Mouse (Mus musculus): ENCODE data around the gene Dapk1. TPM values are rescaled to one million over a fixed set of nuclear protein-coding genes. Genes with fewer than 3 reads are reported as not detected.

Dapk1 gene
- total RNA-seq, 2 experiments from 2014 or later: 149 to 154 TPM

DNA sequence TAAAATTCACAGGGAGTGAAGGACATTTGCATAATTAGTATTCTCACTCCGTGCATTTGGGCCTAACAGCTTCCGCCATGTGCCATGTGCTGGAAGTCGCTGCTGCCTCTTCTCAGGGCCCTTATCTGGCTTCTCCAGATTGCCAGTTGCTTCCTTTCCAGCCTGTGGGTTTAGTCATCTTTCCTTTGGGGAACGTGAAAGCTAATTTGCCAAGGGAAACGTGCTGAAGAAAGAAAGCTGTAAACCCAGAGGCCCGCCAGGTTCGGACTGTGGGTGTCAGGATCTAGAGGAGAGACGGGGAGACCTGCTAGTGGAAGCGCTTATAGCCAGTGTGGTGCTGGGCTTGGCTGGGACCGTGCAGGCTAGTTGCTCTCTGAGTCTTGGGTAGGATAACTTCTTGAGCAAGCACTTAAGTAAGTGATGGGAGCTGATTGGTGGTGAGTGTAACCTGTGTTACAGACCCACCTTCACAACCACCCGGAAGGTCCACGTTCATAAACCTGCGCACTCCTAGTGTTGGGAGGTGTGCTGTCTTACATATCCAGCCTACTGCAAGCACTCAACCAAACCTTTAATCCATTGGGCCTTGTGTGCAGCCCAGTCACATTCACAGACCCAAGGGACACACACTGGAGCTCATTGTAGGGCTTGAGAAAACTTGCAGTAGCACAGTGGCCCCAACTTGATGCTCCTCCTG lies 141.8 kb downstream of the Dapk1 start:
- no peak for DNase-seq (ENCODE audit: low spot score in 2 of 2)

DNA sequence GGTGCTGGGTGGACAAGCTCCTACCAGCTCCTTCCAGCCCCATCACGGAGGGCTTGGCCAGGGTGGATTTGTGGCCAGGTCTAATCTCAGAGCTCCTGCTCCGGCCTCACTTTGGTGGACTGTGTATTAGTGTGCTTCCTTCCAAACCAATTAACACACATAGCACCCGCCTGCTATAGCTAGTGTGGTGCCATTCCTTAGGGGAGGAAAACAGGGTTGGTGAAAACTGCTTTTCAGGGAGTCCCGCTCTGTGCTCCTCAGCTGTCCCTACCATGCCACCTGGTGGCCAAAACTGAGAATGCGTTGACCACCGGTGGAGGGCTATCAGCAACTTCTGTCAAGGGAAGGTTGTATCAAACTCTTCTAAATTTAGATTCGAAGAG lies 142.3 kb downstream of the Dapk1 start:
- peak overlapping the region; percentile 65 for H3K27ac ChIP-seq

More for the DNA sequence above, 141.8 kb downstream of the Dapk1 start:
- peak overlapping the region; percentile 65 for H3K27ac ChIP-seq
- no peak overlapping the region for H3K4me3 ChIP-seq
- no peak for TF ChIP-seq CTCF (conservative IDR thresholded peaks at IDR 0.05)

DNA sequence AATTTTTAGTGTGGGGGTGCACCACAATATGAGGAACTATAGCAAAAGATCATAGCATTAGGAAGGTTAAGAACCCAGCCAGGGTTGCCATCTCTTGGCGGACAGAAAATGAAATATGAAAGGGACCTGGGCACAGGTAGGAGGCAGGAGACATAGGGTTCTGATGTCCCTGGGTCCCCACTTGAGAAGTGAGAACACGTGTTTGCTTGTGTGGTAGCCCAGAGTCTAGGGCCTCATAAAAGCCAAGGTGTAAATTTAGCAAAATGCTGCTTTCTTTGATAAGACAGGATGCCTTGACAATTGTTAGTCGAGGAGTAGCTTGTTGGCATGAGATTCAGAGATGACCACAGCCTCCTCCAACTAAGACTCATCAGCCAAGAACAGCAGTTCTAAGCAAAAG lies 143.0 kb downstream of the Dapk1 start:
- no peak for TF ChIP-seq CTCF (conservative IDR thresholded peaks at IDR 0.05)
- DNase-seq (ENCODE audit: low spot score in 2 of 2): no peak
- Histone ChIP-seq H3K27ac (no peak overlapping the region), H3K4me3 (no peak overlapping the region)

More for the DNA sequence above, 142.3 kb downstream of the Dapk1 start:
- peak; percentile 71 to 90 for DNase-seq (ENCODE audit: low spot score in 2 of 2)
- no peak overlapping the region for H3K4me3 ChIP-seq
- TF ChIP-seq CTCF (conservative IDR thresholded peaks at IDR 0.05): peak; percentile 95

DNA sequence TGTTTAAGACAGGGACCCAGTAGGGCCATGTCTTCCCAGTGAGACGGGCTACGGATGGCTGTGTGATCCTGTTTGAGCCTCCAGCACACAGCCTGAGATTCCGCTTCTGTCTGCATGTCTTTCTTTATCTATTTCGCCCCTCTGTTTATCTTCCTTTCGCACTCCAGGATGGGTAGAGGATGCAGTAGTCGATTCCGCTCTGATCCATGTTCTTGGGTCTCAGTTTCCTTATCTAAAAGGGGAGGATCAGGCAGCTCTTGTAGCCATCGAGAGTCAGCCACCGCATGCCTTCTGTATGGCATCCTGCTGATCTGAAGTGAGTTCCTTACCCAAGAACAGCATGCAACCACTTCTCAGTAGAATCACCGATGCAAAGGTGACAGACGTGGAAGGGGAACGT lies 143.6 kb downstream of the Dapk1 start:
- Histone ChIP-seq H3K4me3 (no peak overlapping the region), H3K27ac (no peak overlapping the region)
- TF ChIP-seq CTCF (conservative IDR thresholded peaks at IDR 0.05): no peak
- no peak for DNase-seq (ENCODE audit: low spot score in 2 of 2)

DNA sequence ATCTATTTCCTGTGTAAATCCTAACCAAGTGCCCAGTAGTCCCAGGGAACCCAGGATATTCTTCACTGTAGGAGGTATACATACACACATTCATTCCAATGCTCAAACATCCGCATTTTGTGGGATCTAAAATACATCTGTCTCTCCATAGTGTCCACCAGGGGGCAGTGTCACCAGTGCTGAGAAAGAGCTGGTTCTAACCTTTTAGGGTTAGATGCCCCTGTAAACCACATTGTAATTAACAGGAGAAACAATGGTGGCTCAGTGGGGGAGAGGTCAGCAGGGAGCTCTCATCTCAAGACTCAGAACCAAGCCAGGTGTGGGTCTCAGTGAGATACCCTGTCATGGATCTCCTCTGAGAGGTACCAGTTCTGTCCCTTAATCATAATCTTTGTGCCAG lies 144.5 kb downstream of the Dapk1 start:
- Histone ChIP-seq H3K27ac (no peak overlapping the region), H3K4me3 (no peak overlapping the region)
- no peak for DNase-seq (ENCODE audit: low spot score in 2 of 2)
- TF ChIP-seq CTCF (conservative IDR thresholded peaks at IDR 0.05): peak; percentile 88

DNA sequence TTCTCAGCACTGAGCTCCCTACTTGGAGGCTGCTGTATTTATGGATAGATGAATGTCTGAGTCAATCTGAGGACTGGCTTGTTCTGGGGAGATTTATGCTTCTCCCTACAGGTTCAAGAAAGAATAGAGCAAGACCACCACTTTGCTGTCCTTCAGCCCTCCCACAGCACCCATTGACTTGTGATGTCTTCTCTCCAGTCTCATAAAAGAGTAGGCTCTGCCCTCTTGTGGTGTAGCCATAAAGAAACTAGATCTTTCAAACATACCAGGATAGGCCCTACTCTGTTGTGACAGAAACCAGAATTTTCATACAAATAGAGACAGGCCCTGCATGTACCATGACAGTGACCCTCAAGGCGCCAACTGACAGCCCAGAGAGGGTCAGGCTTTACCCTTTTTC lies 145.5 kb downstream of the Dapk1 start:
- Histone ChIP-seq H3K27ac (no peak overlapping the region), H3K4me3 (no peak overlapping the region)
- no peak for DNase-seq (ENCODE audit: low spot score in 2 of 2)
- TF ChIP-seq CTCF (conservative IDR thresholded peaks at IDR 0.05): peak; percentile 57

DNA sequence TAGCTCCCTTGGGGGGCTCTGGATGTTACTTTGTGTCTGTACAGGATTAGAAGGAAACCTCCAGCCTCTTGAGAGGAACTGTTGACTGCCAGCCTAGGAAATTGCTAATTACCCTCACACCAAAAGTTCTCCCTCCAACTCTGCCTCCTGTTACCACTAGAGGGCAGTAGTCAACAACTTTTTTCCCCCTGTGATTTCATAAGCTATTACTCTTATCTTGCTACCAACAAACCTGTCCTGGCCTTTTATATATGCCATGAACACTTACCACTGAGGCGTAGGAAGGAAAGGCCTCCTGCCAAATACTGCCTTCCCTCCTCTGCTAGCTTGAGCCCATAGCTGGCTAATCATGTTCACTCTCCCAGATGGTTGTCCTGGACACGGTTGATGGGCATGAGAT lies 146.8 kb downstream of the Dapk1 start:
- peak; percentile 85 for TF ChIP-seq CTCF (conservative IDR thresholded peaks at IDR 0.05)
- peak in 1 of 2 experiments; percentile 50 for DNase-seq (ENCODE audit: low spot score in 2 of 2)
- no peak overlapping the region for H3K4me3 ChIP-seq
- H3K27ac ChIP-seq: peak overlapping the region; percentile 59; the same call in 1 of the 2 replicates

DNA sequence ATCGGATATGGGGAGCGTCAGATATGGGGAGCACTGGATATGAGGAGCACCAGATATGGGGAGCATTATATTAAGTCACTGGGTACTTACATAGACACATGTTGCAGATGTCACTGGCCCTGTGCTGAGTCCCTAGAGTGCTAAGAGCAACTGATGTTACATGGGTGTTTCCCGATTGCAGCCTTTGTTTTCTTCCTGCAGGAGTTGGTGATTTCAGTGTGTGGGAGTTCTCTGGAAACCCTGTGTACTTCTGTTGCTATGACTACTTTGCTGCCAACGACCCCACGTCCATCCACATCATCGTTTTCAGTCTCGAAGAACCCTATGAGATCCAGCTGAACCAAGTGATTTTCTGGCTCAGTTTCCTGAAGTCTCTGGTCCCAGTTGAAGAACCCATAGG lies 149.2 kb downstream of the Dapk1 start:
- Histone ChIP-seq H3K4me3 (no peak overlapping the region), H3K27ac (peak overlapping the region; percentile 49; the same call in 1 of the 2 replicates)
- no peak for TF ChIP-seq CTCF (conservative IDR thresholded peaks at IDR 0.05)
- no peak for DNase-seq (ENCODE audit: low spot score in 2 of 2)

DNA sequence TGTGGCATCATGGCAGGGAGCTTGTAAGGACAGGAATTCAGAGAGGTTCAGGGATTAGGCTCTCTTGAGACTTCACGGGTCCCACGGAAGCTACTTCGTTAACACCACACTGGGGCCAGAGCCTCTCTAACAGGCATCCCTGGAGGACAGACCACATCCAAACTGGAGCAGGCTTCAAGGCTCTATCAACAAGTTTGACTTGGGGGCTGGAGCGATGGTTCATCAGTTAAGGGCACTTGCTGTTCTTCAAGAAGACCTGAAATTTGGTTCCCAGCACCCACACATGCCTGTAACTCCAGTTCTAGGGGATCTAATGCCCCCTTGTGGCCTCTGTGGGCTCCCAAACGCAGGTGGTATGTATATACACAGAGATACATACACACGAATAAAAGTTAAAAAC lies 151.5 kb downstream of the Dapk1 start:
- Histone ChIP-seq H3K27ac (no peak overlapping the region), H3K4me3 (no peak overlapping the region)
- DNase-seq (ENCODE audit: low spot score in 2 of 2): no peak
- TF ChIP-seq CTCF (conservative IDR thresholded peaks at IDR 0.05): peak; percentile 25

DNA sequence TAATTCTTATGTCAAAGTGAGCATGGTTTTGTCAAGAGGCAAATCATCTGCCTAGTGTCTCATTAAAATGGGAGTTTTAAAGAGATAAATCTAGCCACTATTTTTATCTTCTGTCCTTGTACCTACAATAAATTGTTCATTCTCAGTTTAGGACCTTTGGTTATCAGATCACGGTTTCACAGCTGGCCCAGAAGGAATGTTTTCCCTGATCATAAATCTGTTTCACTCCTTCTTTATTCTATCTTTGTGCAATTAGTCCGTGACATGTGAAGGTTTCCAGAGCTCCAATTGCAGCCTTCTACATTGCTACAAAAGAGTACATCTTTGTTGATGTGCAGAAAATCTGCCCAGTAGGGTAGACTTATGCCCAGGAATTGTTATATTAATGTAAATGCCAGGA lies 153.5 kb downstream of the Dapk1 start:
- no peak for DNase-seq (ENCODE audit: low spot score in 2 of 2)
- Histone ChIP-seq H3K27ac (no peak overlapping the region), H3K4me3 (no peak overlapping the region)
- no peak for TF ChIP-seq CTCF (conservative IDR thresholded peaks at IDR 0.05)

DNA sequence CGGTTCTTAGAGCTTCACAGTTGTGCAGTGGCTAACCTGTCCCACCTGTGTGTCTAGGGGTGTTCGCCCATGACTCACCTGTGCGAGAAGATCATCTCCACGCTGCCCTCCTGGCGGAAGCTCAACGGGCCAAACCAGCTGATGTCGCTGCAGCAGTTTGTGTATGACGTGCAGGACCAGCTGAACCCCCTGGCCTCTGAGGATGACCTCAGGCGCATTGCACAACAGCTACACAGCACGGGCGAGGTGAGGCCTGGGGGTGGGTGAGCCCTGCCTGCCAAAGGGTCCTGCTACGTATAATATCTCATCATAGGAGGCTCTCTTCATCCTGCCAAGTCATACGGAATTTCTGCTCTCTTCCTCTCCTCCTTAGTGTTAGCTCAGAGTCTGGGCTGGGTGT lies 155.5 kb downstream of the Dapk1 start:
- DNase-seq (ENCODE audit: low spot score in 2 of 2): no peak
- Histone ChIP-seq H3K27ac (no peak overlapping the region), H3K4me3 (no peak overlapping the region)
- TF ChIP-seq CTCF (conservative IDR thresholded peaks at IDR 0.05): no peak

DNA sequence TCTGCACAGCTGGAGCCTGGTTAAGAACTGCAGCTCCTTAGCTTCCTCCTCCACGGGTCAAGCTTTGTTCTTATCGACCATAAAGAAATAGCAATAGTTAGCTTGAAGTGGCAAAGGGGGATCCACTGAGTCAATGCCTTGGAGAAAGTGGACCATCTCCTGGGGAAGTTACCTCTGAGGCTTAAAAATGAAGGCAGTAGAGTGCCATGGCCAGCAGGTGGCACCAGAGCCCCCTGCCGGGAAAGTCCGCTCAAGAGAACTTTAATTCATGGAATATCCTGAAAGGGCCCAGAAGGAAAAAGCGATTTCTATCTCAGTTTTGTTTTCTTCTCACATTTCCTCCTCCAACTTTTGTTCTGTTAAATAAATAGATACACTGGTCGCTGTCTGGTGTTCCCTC lies 157.4 kb downstream of the Dapk1 start:
- H3K27ac ChIP-seq: no peak overlapping the region
- peak; percentile 96 for TF ChIP-seq CTCF (conservative IDR thresholded peaks at IDR 0.05)
- DNase-seq (ENCODE audit: low spot score in 2 of 2): peak in 1 of 2 experiments; percentile 59

DNA sequence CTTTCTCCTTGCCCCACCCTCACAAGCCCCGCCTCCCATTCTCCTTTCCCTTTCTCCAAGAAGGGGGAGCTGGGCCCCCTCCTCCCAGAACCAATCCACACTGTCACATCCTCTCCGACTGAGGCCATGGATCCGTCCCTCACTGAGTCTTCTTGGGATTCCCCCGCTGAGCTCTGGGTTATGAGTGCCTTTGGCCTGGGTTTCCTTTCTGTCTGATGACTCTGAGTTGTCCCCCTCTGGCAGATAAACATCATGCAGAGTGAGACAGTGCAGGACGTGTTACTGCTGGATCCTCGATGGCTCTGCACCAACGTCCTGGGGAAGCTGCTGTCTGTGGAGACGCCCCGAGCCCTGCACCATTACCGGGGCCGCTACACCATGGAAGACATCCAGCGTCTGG lies 158.6 kb downstream of the Dapk1 start:
- no peak overlapping the region for H3K27ac ChIP-seq
- no peak for DNase-seq (ENCODE audit: low spot score in 2 of 2)
- H3K4me3 ChIP-seq: no peak overlapping the region
- TF ChIP-seq CTCF (conservative IDR thresholded peaks at IDR 0.05): no peak

More for the DNA sequence above, 157.4 kb downstream of the Dapk1 start:
- H3K4me3 ChIP-seq: no peak overlapping the region

DNA sequence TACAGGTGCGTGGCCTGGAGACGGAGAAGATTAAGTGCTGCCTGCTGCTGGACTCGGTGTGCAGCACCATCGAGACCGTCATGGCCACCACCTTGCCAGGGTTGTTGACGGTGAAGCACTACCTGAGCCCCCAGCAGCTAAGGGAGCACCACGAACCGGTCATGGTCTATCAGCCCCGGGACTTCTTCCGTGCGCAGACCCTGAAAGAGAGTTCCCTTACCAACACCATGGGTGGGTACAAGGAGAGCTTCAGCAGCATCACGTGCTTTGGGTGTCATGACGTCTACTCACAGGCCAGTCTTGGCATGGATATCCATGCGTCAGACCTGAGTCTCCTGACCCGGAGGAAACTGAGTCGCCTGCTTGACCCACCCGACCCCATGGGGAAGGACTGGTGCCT lies 159.4 kb downstream of the Dapk1 start:
- TF ChIP-seq CTCF (conservative IDR thresholded peaks at IDR 0.05): no peak
- Histone ChIP-seq H3K4me3 (no peak overlapping the region), H3K27ac (no peak overlapping the region)
- no peak for DNase-seq (ENCODE audit: low spot score in 2 of 2)

All from layer of hippocampus, adult 2 months (tissue).